Mouse (Mus musculus) bone marrow macrophage, adult 2 months (primary cell): Measurements from ENCODE around the gene Mtor.

Experiments used
- CTCF ChIP-seq: IDR thresholded peaks from 2 replicates; pipeline ENCODE4 v1.5.1; 2012; ENCODE audit warnings: low read depth, mild to moderate bottlenecking, low read length, moderate library complexity
- POLR2A ChIP-seq: IDR thresholded peaks from 2 replicates; pipeline ENCODE4 v1.6.1; 2012; ENCODE audit warnings: mild to moderate bottlenecking, low read depth, low read length, borderline replicate concordance

- TF ChIP-seq POLR2A (no peak), CTCF (no peak)
Measured at GRCm38 (mm10) chr4:148464869-148465268, 16.5 kb downstream of the Mtor start.
